Mouse (Mus musculus): ENCODE results near the gene Pcdh7. TPM values are rescaled to one million over a fixed set of nuclear protein-coding genes. Genes with fewer than 3 reads are reported as not detected.

Pcdh7 gene
- polyA plus RNA-seq, 1 experiment from 2014 or later = 11.5 TPM

- H3K4me3 ChIP-seq (replicated peaks) = no peak overlapping the region
- no peak for ATAC-seq (ENCODE audit: insufficient number of reproducible peaks, insufficient read depth, low FRiP score, low TSS enrichment, low read depth)
- H3K9ac ChIP-seq (replicated peaks) = no peak overlapping the region
- H3K36me3 ChIP-seq = no peaks in the 10 kb centered on the region
- H3K4me2 ChIP-seq = no peak overlapping the region
- 64% methylated on average over 4 of the region's 4 CpGs for WGBS
- H3K27ac ChIP-seq = no peak overlapping the region
- H3K27me3 ChIP-seq = no peaks in the 10 kb centered on the region
- no peaks in the 10 kb centered on the region for H3K9me3 ChIP-seq
- H3K4me1 ChIP-seq (replicated peaks) = peaks cover 16% of the 10 kb centered on the region; the same call in 1 of the 2 replicates
Measured at GRCm38 (mm10) chr5:58044216-58044615, 326.4 kb downstream of the Pcdh7 start.

GRCm38 (mm10) chr5:58081054-58081453 is 363.3 kb downstream of the Pcdh7 start:
- H3K27me3 ChIP-seq = no peaks in the 10 kb centered on the region
- no peak overlapping the region for H3K27ac ChIP-seq
- no peaks in the 10 kb centered on the region for H3K9me3 ChIP-seq
- H3K4me1 ChIP-seq (replicated peaks) = no peaks in the 10 kb centered on the region
- no peak overlapping the region for H3K4me3 ChIP-seq (replicated peaks)
- no peak for ATAC-seq (ENCODE audit: insufficient number of reproducible peaks, insufficient read depth, low FRiP score, low TSS enrichment, low read depth)
- H3K4me2 ChIP-seq = no peak overlapping the region
- 61% methylated on average over 4 of the region's 4 CpGs for WGBS
- H3K36me3 ChIP-seq = no peaks in the 10 kb centered on the region
- H3K9ac ChIP-seq (replicated peaks) = no peak overlapping the region

GRCm38 (mm10) chr5:58082230-58082629 is 364.5 kb downstream of the Pcdh7 start:
- no peak overlapping the region for H3K9ac ChIP-seq (replicated peaks)
- H3K36me3 ChIP-seq = no peaks in the 10 kb centered on the region
- H3K4me2 ChIP-seq = no peak overlapping the region
- no peak overlapping the region for H3K4me3 ChIP-seq (replicated peaks)
- no peaks in the 10 kb centered on the region for H3K9me3 ChIP-seq
- no peak for ATAC-seq (ENCODE audit: insufficient number of reproducible peaks, insufficient read depth, low FRiP score, low TSS enrichment, low read depth)
- H3K27me3 ChIP-seq = no peaks in the 10 kb centered on the region
- WGBS = 91% methylated on average over 2 of the region's 2 CpGs
- no peak overlapping the region for H3K27ac ChIP-seq
- no peaks in the 10 kb centered on the region for H3K4me1 ChIP-seq (replicated peaks)

- WGBS = 93% methylated on average over 3 of the region's 3 CpGs
Measured at GRCm38 (mm10) chr5:58083056-58083455, 365.3 kb downstream of the Pcdh7 start.

GRCm38 (mm10) chr5:58083972-58084371 is 366.2 kb downstream of the Pcdh7 start:
- no peaks in the 10 kb centered on the region for H3K9me3 ChIP-seq
- H3K27me3 ChIP-seq = no peaks in the 10 kb centered on the region
- H3K4me1 ChIP-seq (replicated peaks) = no peaks in the 10 kb centered on the region
- ATAC-seq (ENCODE audit: insufficient number of reproducible peaks, insufficient read depth, low FRiP score, low TSS enrichment, low read depth) = no peak
- no peaks in the 10 kb centered on the region for H3K36me3 ChIP-seq
- no peak overlapping the region for H3K27ac ChIP-seq
- H3K4me3 ChIP-seq (replicated peaks) = no peak overlapping the region
- no peak overlapping the region for H3K9ac ChIP-seq (replicated peaks)
- 73% methylated on average over 6 of the region's 6 CpGs for WGBS
- no peak overlapping the region for H3K4me2 ChIP-seq

More at GRCm38 (mm10) chr5:58083056-58083455, 365.3 kb downstream of the Pcdh7 start:
- no peak overlapping the region for H3K27ac ChIP-seq
- no peak overlapping the region for H3K4me3 ChIP-seq (replicated peaks)
- no peaks in the 10 kb centered on the region for H3K4me1 ChIP-seq (replicated peaks)
- no peak for ATAC-seq (ENCODE audit: insufficient number of reproducible peaks, insufficient read depth, low FRiP score, low TSS enrichment, low read depth)
- H3K36me3 ChIP-seq = no peaks in the 10 kb centered on the region
- H3K27me3 ChIP-seq = no peaks in the 10 kb centered on the region
- no peaks in the 10 kb centered on the region for H3K9me3 ChIP-seq
- no peak overlapping the region for H3K4me2 ChIP-seq
- H3K9ac ChIP-seq (replicated peaks) = no peak overlapping the region

- H3K9me3 ChIP-seq = no peaks in the 10 kb centered on the region
- H3K27ac ChIP-seq = no peak overlapping the region
- ATAC-seq (ENCODE audit: insufficient number of reproducible peaks, insufficient read depth, low FRiP score, low TSS enrichment, low read depth) = no peak
- H3K27me3 ChIP-seq = no peaks in the 10 kb centered on the region
- 80% methylated on average over 4 of the region's 4 CpGs for WGBS
- H3K9ac ChIP-seq (replicated peaks) = no peak overlapping the region
- no peaks in the 10 kb centered on the region for H3K36me3 ChIP-seq
- H3K4me3 ChIP-seq (replicated peaks) = no peak overlapping the region
- no peaks in the 10 kb centered on the region for H3K4me1 ChIP-seq (replicated peaks)
- H3K4me2 ChIP-seq = no peak overlapping the region
Measured at GRCm38 (mm10) chr5:58108665-58109364, 391.0 kb downstream of the Pcdh7 start.

- no peaks in the 10 kb centered on the region for H3K9me3 ChIP-seq
- H3K4me1 ChIP-seq (replicated peaks) = no peaks in the 10 kb centered on the region
- H3K4me3 ChIP-seq (replicated peaks) = no peak overlapping the region
- no peaks in the 10 kb centered on the region for H3K27me3 ChIP-seq
- no peaks in the 10 kb centered on the region for H3K36me3 ChIP-seq
- WGBS = 71% methylated on average over 3 of the region's 3 CpGs
- no peak for ATAC-seq (ENCODE audit: insufficient number of reproducible peaks, insufficient read depth, low FRiP score, low TSS enrichment, low read depth)
- no peak overlapping the region for H3K27ac ChIP-seq
- H3K9ac ChIP-seq (replicated peaks) = no peak overlapping the region
- no peak overlapping the region for H3K4me2 ChIP-seq
Measured at GRCm38 (mm10) chr5:58116096-58116495, 398.3 kb downstream of the Pcdh7 start.

GRCm38 (mm10) chr5:58117896-58118295 is 400.1 kb downstream of the Pcdh7 start:
- WGBS = 32% methylated on average over 3 of the region's 3 CpGs
- Histone ChIP-seq H3K27ac (no peak overlapping the region), H3K36me3 (no peaks in the 10 kb centered on the region), H3K4me3 (replicated peaks) (no peak overlapping the region), H3K4me1 (replicated peaks) (no peaks in the 10 kb centered on the region), H3K9ac (replicated peaks) (no peak overlapping the region), H3K9me3 (no peaks in the 10 kb centered on the region), H3K4me2 (no peak overlapping the region), H3K27me3 (no peaks in the 10 kb centered on the region)
- no peak for ATAC-seq (ENCODE audit: insufficient number of reproducible peaks, insufficient read depth, low FRiP score, low TSS enrichment, low read depth)

- Histone ChIP-seq H3K4me1 (replicated peaks) (no peaks in the 10 kb centered on the region), H3K27ac (no peak overlapping the region), H3K4me2 (no peak overlapping the region), H3K27me3 (no peaks in the 10 kb centered on the region), H3K4me3 (replicated peaks) (no peak overlapping the region), H3K9ac (replicated peaks) (no peak overlapping the region), H3K9me3 (no peaks in the 10 kb centered on the region), H3K36me3 (no peaks in the 10 kb centered on the region)
- no peak for ATAC-seq (ENCODE audit: insufficient number of reproducible peaks, insufficient read depth, low FRiP score, low TSS enrichment, low read depth)
- 15% methylated on average over 3 of the region's 3 CpGs for whole genome bisulfite sequencing
Measured at GRCm38 (mm10) chr5:58118930-58119611, 401.3 kb downstream of the Pcdh7 start.

GRCm38 (mm10) chr5:58143897-58144296 is 426.1 kb downstream of the Pcdh7 start:
- no peak for ATAC-seq (ENCODE audit: insufficient number of reproducible peaks, insufficient read depth, low FRiP score, low TSS enrichment, low read depth)
- H3K4me3 ChIP-seq (replicated peaks) = no peak overlapping the region
- H3K9ac ChIP-seq (replicated peaks) = no peak overlapping the region
- no peaks in the 10 kb centered on the region for H3K27me3 ChIP-seq
- no peak overlapping the region for H3K4me2 ChIP-seq
- H3K36me3 ChIP-seq = no peaks in the 10 kb centered on the region
- H3K27ac ChIP-seq = no peak overlapping the region
- no peaks in the 10 kb centered on the region for H3K4me1 ChIP-seq (replicated peaks)
- 56% methylated on average over 2 of the region's 2 CpGs for WGBS
- H3K9me3 ChIP-seq = no peaks in the 10 kb centered on the region

- Histone ChIP-seq H3K27ac (no peak overlapping the region), H3K4me2 (no peak overlapping the region), H3K9me3 (no peaks in the 10 kb centered on the region), H3K9ac (replicated peaks) (no peak overlapping the region), H3K4me3 (replicated peaks) (no peak overlapping the region), H3K4me1 (replicated peaks) (no peaks in the 10 kb centered on the region), H3K27me3 (no peaks in the 10 kb centered on the region), H3K36me3 (no peaks in the 10 kb centered on the region)
- WGBS = 71% methylated on average over 5 of the region's 5 CpGs
- ATAC-seq (ENCODE audit: insufficient number of reproducible peaks, insufficient read depth, low FRiP score, low TSS enrichment, low read depth) = no peak
Measured at GRCm38 (mm10) chr5:58153966-58154365, 436.2 kb downstream of the Pcdh7 start.

- Histone ChIP-seq H3K27me3 (no peaks in the 10 kb centered on the region), H3K9me3 (no peaks in the 10 kb centered on the region)
- ATAC-seq (ENCODE audit: insufficient number of reproducible peaks, insufficient read depth, low FRiP score, low TSS enrichment, low read depth) = no peak
Measured at GRCm38 (mm10) chr5:58172218-58172617, 454.5 kb downstream of the Pcdh7 start.

More at GRCm38 (mm10) chr5:58172218-58172617, 454.5 kb downstream of the Pcdh7 start:
- Histone ChIP-seq H3K36me3 (no peaks in the 10 kb centered on the region), H3K4me1 (replicated peaks) (no peaks in the 10 kb centered on the region), H3K9ac (replicated peaks) (no peak overlapping the region), H3K27ac (no peak overlapping the region), H3K4me3 (replicated peaks) (no peak overlapping the region), H3K4me2 (no peak overlapping the region)

Data from limb, embryonic 12.5 days (tissue).